Mouse (Mus musculus) neural tube, embryonic 11.5 days (tissue): ENCODE measurements around the gene Pih1d3. TPM values are rescaled to one million over a fixed set of nuclear protein-coding genes. Genes with fewer than 3 reads are reported as not detected.

Experiments
- ATAC-seq: fragments of 200-750 bp; cut with Nextera tagmentation; 2 replicates; pipeline ENCODE4 v1.8.0; 2017; ENCODE audit warnings: moderate number of reproducible peaks, mild to moderate bottlenecking, moderate TSS enrichment, moderate library complexity; ENCODE audit not compliant: insufficient read depth, low FRiP score, low TSS enrichment
- DNase-seq: peaks from one replicate; pipeline ENCODE4 v3.0.0-alpha.2; 2015; ENCODE audit warnings: low spot score
- H3K27ac ChIP-seq: fragments of 300-500 bp; sonication (generic); 2 replicates; pipeline ENCODE4 v1.5.1; 2014; ENCODE audit warnings: low read depth, mild to moderate bottlenecking, low read length
- H3K27me3 ChIP-seq: fragments of 300-500 bp; sonication (generic); 2 replicates; pipeline ENCODE4 v1.6.1; 2014; ENCODE audit warnings: mild to moderate bottlenecking, low read length, mixed read lengths; ENCODE audit not compliant: control insufficient read depth, insufficient read depth
- H3K36me3 ChIP-seq: fragments of 300-500 bp; sonication (generic); 2 replicates; pipeline ENCODE4 v1.6.1; 2014; ENCODE audit warnings: mild to moderate bottlenecking, low read length, moderate library complexity, mixed read lengths; ENCODE audit not compliant: control insufficient read depth, insufficient read depth
- H3K4me1 ChIP-seq: fragments of 300-500 bp; sonication (generic); 2 replicates; pipeline ENCODE4 v1.6.1; 2014; ENCODE audit warnings: low read length, mixed read lengths; ENCODE audit not compliant: control insufficient read depth, insufficient read depth
- H3K4me2 ChIP-seq: fragments of 300-500 bp; sonication (generic); 2 replicates; pipeline ENCODE4 v1.6.1; 2014; ENCODE audit warnings: low read depth, mild to moderate bottlenecking, moderate library complexity
- H3K4me3 ChIP-seq: fragments of 300-500 bp; sonication (generic); 2 replicates; pipeline ENCODE4 v1.5.1; 2014; ENCODE audit warnings: low read depth, low read length
- H3K9ac ChIP-seq: fragments of 300-500 bp; sonication (generic); 2 replicates; pipeline ENCODE4 v1.6.1; 2014; ENCODE audit warnings: mild to moderate bottlenecking, low read length
- H3K9me3 ChIP-seq: fragments of 300-500 bp; sonication (generic); 2 replicates; pipeline ENCODE4 v1.6.1; 2016; ENCODE audit warnings: low read length; ENCODE audit not compliant: control insufficient read depth
- WGBS: fragments of 180-500 bp; shearing (Covaris S2); extraction: QIAGEN DNeasy Blood & Tissue Kit; methylation state at CpG from one replicate; pipeline ENCODE4 v1.1.7; 2014; 5-methylcytosine and 5-hydroxymethylcytosine counted together
- polyA plus RNA-seq: library from polyadenylated mRNA; unstranded; fragments of >200 nt; fragmentation: Nextera tagmentation; extraction: Ambion mirVana; gene quantifications from 2 replicates; pipeline ENCODE4 v1.2.1, GENCODE M21; 2014

Gene Pih1d3
- polyA plus RNA-seq, 1 experiment from 2014 or later, result not detected

DNA sequence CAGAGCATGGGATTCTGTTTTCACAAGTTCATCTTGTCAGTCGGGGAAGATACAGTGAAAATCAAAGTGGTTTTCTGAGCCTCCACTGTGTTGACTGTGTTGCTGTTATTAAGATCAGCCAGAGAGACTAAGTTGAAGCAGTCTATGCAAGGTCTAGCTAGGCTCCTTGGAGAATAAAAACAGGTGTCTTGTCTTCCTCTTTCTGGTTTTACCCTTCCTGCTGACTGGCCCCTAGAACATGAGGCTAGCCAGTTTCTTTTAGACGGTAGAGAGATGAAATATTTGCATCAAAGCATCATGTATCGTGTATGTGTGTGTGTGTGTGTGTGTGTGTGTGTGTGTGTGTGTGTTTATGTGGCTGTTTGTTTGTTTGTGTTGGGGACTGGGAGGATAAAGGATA lies 16.9 kb upstream of the Pih1d3 start:
- WGBS, result 79% methylated on average over 3 of the region's 3 CpGs
- H3K9ac ChIP-seq, result no peak overlapping the region
- no peaks in the 10 kb centered on the region for H3K4me1 ChIP-seq
- DNase-seq (no peak), ATAC-seq (no peak)
- H3K4me3 ChIP-seq, result no peak overlapping the region
- H3K27me3 ChIP-seq, result no peaks in the 10 kb centered on the region
- no peak overlapping the region for H3K27ac ChIP-seq
- H3K36me3 ChIP-seq, result no peaks in the 10 kb centered on the region
- no peak overlapping the region for H3K4me2 ChIP-seq
- no peaks in the 10 kb centered on the region for H3K9me3 ChIP-seq

- ATAC-seq, result no peak
- Histone ChIP-seq H3K27ac (no peak overlapping the region), H3K4me3 (no peak overlapping the region), H3K4me1 (no peaks in the 10 kb centered on the region), H3K4me2 (no peak overlapping the region), H3K27me3 (no peaks in the 10 kb centered on the region), H3K36me3 (no peaks in the 10 kb centered on the region), H3K9me3 (no peaks in the 10 kb centered on the region), H3K9ac (no peak overlapping the region)
- peak; percentile 41 for DNase-seq
- 3% methylated on average over 5 of the region's 5 CpGs for WGBS
Measured at GRCm38 (mm10) chr1:31210144-31210543, 12.5 kb upstream of the Pih1d3 start.

GRCm38 (mm10) chr1:31214831-31215230 lies 7.8 kb upstream of the Pih1d3 start:
- no peaks in the 10 kb centered on the region for H3K9me3 ChIP-seq
- DNase-seq (no peak), ATAC-seq (no peak)
- H3K9ac ChIP-seq, result no peak overlapping the region
- WGBS, result 77% methylated on average over 1 of the region's 1 CpGs
- no peaks in the 10 kb centered on the region for H3K4me1 ChIP-seq
- no peak overlapping the region for H3K27ac ChIP-seq
- no peaks in the 10 kb centered on the region for H3K27me3 ChIP-seq
- no peaks in the 10 kb centered on the region for H3K36me3 ChIP-seq
- no peak overlapping the region for H3K4me3 ChIP-seq
- no peak overlapping the region for H3K4me2 ChIP-seq

DNA sequence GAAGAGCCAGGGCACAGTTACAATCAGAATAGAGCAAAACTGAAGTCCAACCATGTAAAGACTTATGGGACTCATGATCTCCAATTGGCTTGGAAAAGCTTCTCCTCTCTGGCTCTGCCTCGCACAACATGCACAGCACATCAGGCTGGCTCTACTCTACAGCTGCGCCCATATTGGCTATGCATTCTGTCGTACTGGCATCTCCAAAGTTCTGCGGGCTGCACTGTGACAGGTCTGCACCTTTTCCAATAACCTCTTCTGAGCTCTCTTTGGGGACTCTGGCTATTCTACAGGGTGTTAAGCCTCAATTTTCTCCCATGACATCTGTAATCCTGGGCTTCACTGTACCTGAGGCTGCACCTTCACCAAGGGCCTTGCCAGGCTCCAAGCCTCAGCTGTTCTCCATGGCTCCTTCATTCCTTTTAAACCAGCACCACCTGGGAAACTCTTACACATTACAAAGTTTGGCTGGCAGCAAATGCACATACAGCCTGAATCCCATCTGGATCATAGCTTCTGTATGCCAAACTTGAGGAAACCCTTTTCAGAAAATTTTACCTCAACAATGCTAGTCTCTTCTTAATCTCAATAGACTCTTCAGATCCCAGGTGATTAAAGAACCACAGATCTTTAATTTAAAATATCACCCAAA lies 1.9 kb upstream of the Pih1d3 start:
- WGBS, result 96% methylated on average over 4 of the region's 4 CpGs
- Histone ChIP-seq H3K4me1 (no peaks in the 10 kb centered on the region), H3K4me3 (no peak overlapping the region), H3K27me3 (no peaks in the 10 kb centered on the region), H3K27ac (no peak overlapping the region), H3K9me3 (no peaks in the 10 kb centered on the region), H3K9ac (no peak overlapping the region), H3K4me2 (no peak overlapping the region), H3K36me3 (no peaks in the 10 kb centered on the region)
- DNase-seq, result no peak
- ATAC-seq, result no peak

GRCm38 (mm10) chr1:31233319-31234036 lies 10.8 kb downstream of the Pih1d3 start:
- no peak overlapping the region for H3K9ac ChIP-seq
- H3K27me3 ChIP-seq, result no peaks in the 10 kb centered on the region
- no peak overlapping the region for H3K4me2 ChIP-seq
- no peak overlapping the region for H3K4me3 ChIP-seq
- H3K9me3 ChIP-seq, result no peaks in the 10 kb centered on the region
- H3K27ac ChIP-seq, result no peak overlapping the region
- DNase-seq (peak; percentile 38), ATAC-seq (peak; percentile 80)
- H3K4me1 ChIP-seq, result no peaks in the 10 kb centered on the region
- H3K36me3 ChIP-seq, result no peaks in the 10 kb centered on the region

- Histone ChIP-seq H3K27ac (no peak overlapping the region), H3K36me3 (no peaks in the 10 kb centered on the region), H3K4me3 (no peak overlapping the region), H3K9me3 (no peaks in the 10 kb centered on the region; the same call in 1 of the 2 replicates), H3K9ac (no peak overlapping the region), H3K4me1 (no peaks in the 10 kb centered on the region), H3K27me3 (no peaks in the 10 kb centered on the region), H3K4me2 (no peak overlapping the region)
- WGBS, result 85% methylated on average over 10 of the region's 10 CpGs
- ATAC-seq (no peak), DNase-seq (no peak)
Measured at GRCm38 (mm10) chr1:31260218-31260923, 37.7 kb downstream of the Pih1d3 start.

Other genes starting within 250 kb of the Pih1d3 start
- gene AC153137.1, start 244.9 kb upstream of the Pih1d3 start, polyA plus RNA-seq, result not detected in 2 replicates
- gene Lgsn, start 46.4 kb upstream of the Pih1d3 start, polyA plus RNA-seq, result not detected in 2 replicates
- gene 4931428L18Rik, start 154 bp upstream of the Pih1d3 start, polyA plus RNA-seq, result not detected in 2 replicates